Mouse (Mus musculus) liver, embryonic 14.5 days (tissue): ENCODE data around the gene Rgs7bp.

Experiments used
- CTCF ChIP-seq: IDR thresholded peaks from 2 replicates; pipeline ENCODE4 v1.5.1; 2016; ENCODE audit warnings: antibody characterized with exemption, low read depth, control low read depth
- EP300 ChIP-seq: IDR thresholded peaks from 2 replicates; pipeline ENCODE4 v1.6.1; 2016; ENCODE audit warnings: antibody characterized with exemption, low read depth

- TF ChIP-seq CTCF (no peak), EP300 (no peak)
Measured at GRCm38 (mm10) chr13:105104385-105104784, 49.7 kb upstream of the Rgs7bp start.
